Mouse (Mus musculus): ENCODE measurements around the gene Mbd5.

DNA sequence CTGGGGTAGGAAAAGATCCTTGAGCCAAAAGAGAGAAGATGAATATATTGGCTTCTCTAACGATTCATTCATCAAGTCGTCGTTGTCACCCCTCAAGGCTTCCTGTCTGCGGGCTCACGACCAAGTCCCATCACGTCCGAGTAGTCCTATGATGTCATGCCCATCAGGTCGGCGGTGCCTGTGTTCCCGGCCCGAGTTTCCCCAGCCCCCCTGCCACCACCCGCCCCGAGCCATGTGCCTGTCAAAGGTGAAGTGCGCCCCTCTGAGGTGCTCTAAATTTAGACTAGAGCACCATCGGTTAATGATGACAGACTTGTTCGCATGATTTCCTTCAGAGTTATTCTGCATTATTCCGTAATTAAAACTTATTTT lies 418.2 kb downstream of the Mbd5 start:
- TF ChIP-seq CTCF (IDR thresholded peaks at IDR 0.05; ENCODE audit: low read depth, low read length) (no peak), POLR2A (IDR thresholded peaks at IDR 0.05; ENCODE audit: extremely low read depth, insufficient read depth, low read length) (no peak)

Data from liver, adult 2 months (tissue).